ENCODE assay signal across 31 mouse cellular contexts in genomic region chr5:107968079-107968478, GRCm38 (mm10). TPM values are rescaled to one million over a fixed set of nuclear protein-coding genes. Genes with fewer than 3 reads are reported as not detected.
DNase-seq lines count a peak whose midpoint lies in the region; ATAC-seq and TF ChIP-seq lines count a peak whose summit lies in the region.
"Had no signal": no experiment of that assay in that cellular context is flagged by ENCODE, and none has a peak within 500 bp of the region (broad histone marks: within the 10 kb centered on the region; RNA-seq: fewer than 3 reads in every experiment).

No protein-coding gene starts in this region.

- dilution Hi-C loops in CH12.LX (cut with MboI; ENCODE audit: extremely low pct_ligation_motif_present, extremely low pct_unique_long_range_greater_than_20kb, low sequenced_read_pairs), result no loop called here

- no peaks in the 10 kb centered on the region for H3K9me3 ChIP-seq in CH12.LX (replicated peaks; ENCODE audit: low read length)
- no peaks in the 10 kb centered on the region for H3K9me3 ChIP-seq in liver, postnatal 0 days (ENCODE audit: low read length)
- H3K9me3 ChIP-seq: embryonic facial prominence, embryonic 12.5 days; forebrain, embryonic 13.5 days; heart, embryonic 12.5 days; limb, embryonic 13.5 days; midbrain, embryonic 10.5 days; neural tube, embryonic 13.5 days; stomach, embryonic 15.5 days had no signal

- intact Hi-C loops in gastrocnemius, adult 2 months (cut with DNase I), result no loop called here
- intact Hi-C loops in left cerebral cortex, postnatal 14 days (cut with DNase I), result no loop called here

- TF ChIP-seq EP300 in CH12.LX (IDR thresholded peaks at IDR 0.05; ENCODE audit: low read length), result no peak
- TF ChIP-seq EP300 in liver, postnatal 0 days (IDR thresholded peaks at IDR 0.05; ENCODE audit: low read depth), result no peak

- in situ Hi-C loops in CH12.LX (cut with MboI; ENCODE audit: low pct_ligation_motif_present, low pct_unique_long_range_greater_than_20kb, low sequenced_read_pairs), result no loop called here

- no peak for TF ChIP-seq CTCF in gastrocnemius, adult 2 months (IDR thresholded peaks at IDR 0.05)
- TF ChIP-seq CTCF in CH12.LX (conservative IDR thresholded peaks at IDR 0.05 in 1 of 2, IDR thresholded peaks at IDR 0.05 in 1 of 2; ENCODE audit: low read depth in 2 of 2, low read length in 2 of 2), result no peak
- TF ChIP-seq CTCF in liver, postnatal 0 days (IDR thresholded peaks at IDR 0.05; ENCODE audit: low read depth), result no peak

- H3K27me3 ChIP-seq in CH12.LX (replicated peaks), result no peaks in the 10 kb centered on the region
- H3K27me3 ChIP-seq in liver, postnatal 0 days (ENCODE audit: insufficient read depth, low read length), result no peaks in the 10 kb centered on the region
- H3K27me3 ChIP-seq: embryonic facial prominence, embryonic 12.5 days; forebrain, embryonic 13.5 days; heart, embryonic 12.5 days; limb, embryonic 13.5 days; neural tube, embryonic 13.5 days; Patski; stomach, embryonic 15.5 days had no signal

- no peak overlapping the region for H3K9ac ChIP-seq in CH12.LX (ENCODE audit: insufficient read depth, low read depth)
- no peak overlapping the region for H3K9ac ChIP-seq in liver, postnatal 0 days (replicated peaks)
- H3K9ac ChIP-seq: embryonic facial prominence, embryonic 12.5 days; forebrain, embryonic 13.5 days; heart, embryonic 12.5 days; limb, embryonic 13.5 days; lung, embryonic 14.5 days; neural tube, embryonic 13.5 days; stomach, embryonic 15.5 days had no signal

- DNase-seq in gastrocnemius, adult 2 months, result no peak
- DNase-seq in gastrocnemius, postnatal 4 days (ENCODE audit: low spot score in 2 of 2), result no peak
- no peak for DNase-seq in CH12.LX (ENCODE audit: extremely low read depth)
- no peak for DNase-seq in liver, postnatal 0 days
- DNase-seq in left cerebral cortex, postnatal 14 days (ENCODE audit: low spot score in 2 of 2), result no peak
- DNase-seq in embryo, embryonic 9.5 days (ENCODE audit: extremely low spot score), result no peak
- DNase-seq: adrenal gland, postnatal 36 days; cerebellum, adult 18-20 months; cerebellum, postnatal 14 days; gastrocnemius, postnatal 10 days; heart, adult 18-20 months; heart, postnatal 10 days; kidney, adult 9 months; kidney, postnatal 25 days; lung, embryonic 14.5 days; lung, postnatal 36 days; right cerebral cortex, postnatal 4 days; thymus, postnatal 4 days had no signal

- peaks cover 8% of the 10 kb centered on the region; the same call in 1 of the 2 replicates for H3K79me2 ChIP-seq in CH12.LX (replicated peaks; ENCODE audit: control insufficient read depth, extremely low read depth, insufficient read depth, poor library complexity, severe bottlenecking)

- TF ChIP-seq RAD21 in CH12.LX (IDR thresholded peaks at IDR 0.05; ENCODE audit: low read depth, low read length), result no peak

- 83% methylated on average over 3 of the region's 3 CpGs for WGBS in liver, postnatal 0 days (ENCODE audit: insufficient replicate concordance)

- H3K4me1 ChIP-seq in CH12.LX (ENCODE audit: control insufficient read depth in 1 of 2, insufficient read depth in 2 of 2), result peaks cover 23 to 62% of the 10 kb centered on the region in 2 experiments
- H3K4me1 ChIP-seq in liver, postnatal 0 days (ENCODE audit: insufficient read depth), result peaks cover 42% of the 10 kb centered on the region
- H3K4me1 ChIP-seq: forebrain, embryonic 13.5 days had no signal

- peak overlapping the region; percentile 52; the same call in 1 of the 2 replicates for H3K4me2 ChIP-seq in CH12.LX (ENCODE audit: insufficient read depth, low read depth, poor library complexity, severe bottlenecking)
- no peak overlapping the region for H3K4me2 ChIP-seq in liver, postnatal 0 days (ENCODE audit: low read depth, low read length)
- H3K4me2 ChIP-seq: embryonic facial prominence, embryonic 12.5 days; forebrain, embryonic 13.5 days; heart, embryonic 12.5 days; limb, embryonic 13.5 days; lung, embryonic 14.5 days; neural tube, embryonic 13.5 days; stomach, embryonic 15.5 days had no signal

- ATAC-seq in erythroid progenitor cell, adult 5-6 weeks (replicated peaks; ENCODE audit: low FRiP score, poor library complexity, severe bottlenecking), result peak; percentile 47
- peak; percentile 21; the same call in 1 of the 2 replicates for ATAC-seq in liver, postnatal 0 days
- ATAC-seq: CD4-positive, CD25-positive, alpha-beta regulatory T cell, adult 4 months; forebrain, embryonic 13.5 days; midbrain, embryonic 16.5 days; Patski had no signal

- peaks cover 0 to 2% of the 10 kb centered on the region in 2 experiments for H3K36me3 ChIP-seq in CH12.LX (replicated peaks in 1 of 2; ENCODE audit: control insufficient read depth in 1 of 2, insufficient read depth in 1 of 2, low read length in 1 of 2)
- H3K36me3 ChIP-seq in liver, postnatal 0 days (replicated peaks; ENCODE audit: insufficient read depth, low read length), result no peaks in the 10 kb centered on the region
- H3K36me3 ChIP-seq: embryonic facial prominence, embryonic 12.5 days; heart, embryonic 12.5 days; limb, embryonic 13.5 days; midbrain, embryonic 10.5 days; neural tube, embryonic 13.5 days; stomach, embryonic 15.5 days had no signal

- H3K4me3 ChIP-seq in gastrocnemius, adult 2 months, result no peak overlapping the region
- H3K4me3 ChIP-seq in CH12.LX (replicated peaks in 1 of 3; ENCODE audit: low read depth in 2 of 3, low read length in 2 of 3, poor library complexity in 1 of 3), result no peak overlapping the region
- no peak overlapping the region for H3K4me3 ChIP-seq in liver, postnatal 0 days (ENCODE audit: low read depth, low read length)
- H3K4me3 ChIP-seq: embryonic facial prominence, embryonic 12.5 days; erythroblast, embryonic 14.5 days; forebrain, embryonic 13.5 days; heart, embryonic 12.5 days; limb, embryonic 13.5 days; midbrain, embryonic 10.5 days; myocyte; neural tube, embryonic 13.5 days; stomach, embryonic 15.5 days had no signal

- H3K27ac ChIP-seq in gastrocnemius, adult 2 months, result peak overlapping the region; percentile 79
- no peak overlapping the region for H3K27ac ChIP-seq in CH12.LX (ENCODE audit: insufficient read depth, low read depth)
- H3K27ac ChIP-seq in liver, postnatal 0 days (ENCODE audit: low read depth), result no peak overlapping the region
- H3K27ac ChIP-seq: embryonic facial prominence, embryonic 12.5 days; forebrain, embryonic 13.5 days; limb, embryonic 13.5 days; midbrain, embryonic 10.5 days; neural tube, embryonic 13.5 days; stomach, embryonic 15.5 days had no signal

- no peak for TF ChIP-seq POLR2A in CH12.LX (IDR thresholded peaks at IDR 0.05; ENCODE audit: low read depth, low read length)

TF ChIP-seq in CH12.LX, 34 proteins besides CTCF, POLR2A, EP300 and RAD21:
- TF ChIP-seq CHD2 (IDR thresholded peaks at IDR 0.05; ENCODE audit: low read length), result no peak

RNA-seq across cellular contexts. Expression of gene Fam69a, which starts 18.8 kb away (rescaled TPM):
- total RNA-seq in gastrocnemius, adult 2 months (2021), result 10 to 100 TPM; 19.8 to 26.1 TPM
- 10 to 100 TPM; 40.2 to 49.6 TPM for total RNA-seq in gastrocnemius, postnatal 4 days (2021)
- 4.2 and 5.6 TPM in 2 replicates for total RNA-seq in CH12.LX (2012; rRNA removed)
- total RNA-seq in CH12.LX (2014; rRNA removed), result 6.5 and 7.8 TPM in 2 replicates
- 14.2 and 25.4 TPM in 2 replicates for polyA plus RNA-seq in CH12.LX (2012; ENCODE audit: insufficient read length, low read depth)
- 34.4 and 36.8 TPM in 2 replicates for total RNA-seq in erythroid progenitor cell, adult 5-6 weeks (2015; ENCODE audit: low replicate concordance)
- 10.4 and 26.4 TPM in 2 replicates for total RNA-seq in erythroid progenitor cell, adult 5-6 weeks (2017; ENCODE audit: low replicate concordance)
- 8.3 and 9.0 TPM in 2 replicates for polyA plus RNA-seq in liver, postnatal 0 days (2015; fragmentation: Nextera tagmentation; extraction: Ambion mirVana)
- 10 to 100 TPM; 42.3 to 47.3 TPM for total RNA-seq in left cerebral cortex, postnatal 14 days (2021)
